Mouse (Mus musculus) bone marrow macrophage, adult 2 months (primary cell): ENCODE results near the gene Ccdc107.

ENCODE experiments used
- CTCF ChIP-seq: IDR thresholded peaks from 2 replicates; pipeline ENCODE4 v1.5.1; 2012; ENCODE audit warnings: low read depth, mild to moderate bottlenecking, low read length, moderate library complexity
- POLR2A ChIP-seq: IDR thresholded peaks from 2 replicates; pipeline ENCODE4 v1.6.1; 2012; ENCODE audit warnings: mild to moderate bottlenecking, low read depth, low read length, borderline replicate concordance

- TF ChIP-seq CTCF (no peak), POLR2A (no peak)
Observed at GRCm38 (mm10) chr4:43506536-43507185, 14.0 kb downstream of the Ccdc107 start, which contains the start of gene Car9.
